Mouse (Mus musculus) activated CD4-positive, CD25-positive, alpha-beta regulatory T cell, adult 4 months (primary cell): ENCODE results near the gene 2700097O09Rik. TPM values are rescaled to one million over a fixed set of nuclear protein-coding genes. Genes with fewer than 3 reads are reported as not detected.
"Not testable (repeated sequence)": the region's sequence is repeated elsewhere in the genome, so short reads cannot be mapped to it uniquely, and the experiment has no call there.

ENCODE experiments used
- ATAC-seq: one replicate; pipeline ENCODE4 v1.8.0; 2017
- polyA plus RNA-seq, 2 experiments: library from polyadenylated mRNA; unstranded; fragments of 100-300 nt; shearing (Covaris generic); gene quantifications; one replicate each; pipeline ENCODE4 v1.2.1; 2017

The 2700097O09Rik gene
- polyA plus RNA-seq, 2 experiments from 2014 or later, result 14.0 to 17.8 TPM

DNA sequence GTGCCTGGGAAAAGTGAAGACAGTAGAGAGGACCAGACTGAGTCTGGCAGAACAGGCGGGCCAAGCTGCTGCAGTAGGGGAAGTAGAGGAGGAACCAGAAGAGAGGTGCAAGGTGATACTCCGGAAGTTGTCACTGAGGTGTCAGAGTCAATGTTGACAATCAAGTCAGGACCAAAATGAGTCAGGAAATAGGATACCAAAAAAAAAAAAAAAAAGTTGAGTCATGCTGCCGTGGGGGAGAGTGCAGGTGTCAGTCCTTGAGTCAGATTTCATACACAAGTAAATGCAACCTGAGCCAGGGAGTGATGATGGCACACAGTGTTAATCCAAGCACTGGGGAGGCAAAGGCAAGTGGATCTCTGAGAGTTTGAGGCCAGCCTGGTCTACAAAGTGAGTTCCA lies 52.8 kb downstream of the 2700097O09Rik start:
- peak; percentile 85 for ATAC-seq

DNA sequence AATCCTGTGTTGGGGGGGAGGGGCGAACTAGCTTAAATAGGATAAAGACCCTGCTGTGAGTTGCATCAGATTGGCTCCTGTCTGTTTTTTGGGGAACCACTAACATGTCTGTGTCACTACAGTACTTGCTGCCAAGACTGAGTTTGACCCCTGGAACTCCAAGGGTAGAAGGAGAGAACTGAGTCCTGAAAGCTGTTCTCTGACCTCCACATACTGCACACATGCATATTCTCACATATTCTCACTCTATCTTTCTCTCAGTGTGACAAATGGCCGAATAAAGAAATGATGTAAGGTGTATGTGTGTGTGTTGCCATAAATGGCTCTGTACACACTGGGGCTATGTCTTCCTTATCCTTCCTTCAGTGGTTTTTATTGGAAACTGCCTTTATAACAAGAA lies 56.6 kb downstream of the 2700097O09Rik start:
- ATAC-seq, result no peak

DNA sequence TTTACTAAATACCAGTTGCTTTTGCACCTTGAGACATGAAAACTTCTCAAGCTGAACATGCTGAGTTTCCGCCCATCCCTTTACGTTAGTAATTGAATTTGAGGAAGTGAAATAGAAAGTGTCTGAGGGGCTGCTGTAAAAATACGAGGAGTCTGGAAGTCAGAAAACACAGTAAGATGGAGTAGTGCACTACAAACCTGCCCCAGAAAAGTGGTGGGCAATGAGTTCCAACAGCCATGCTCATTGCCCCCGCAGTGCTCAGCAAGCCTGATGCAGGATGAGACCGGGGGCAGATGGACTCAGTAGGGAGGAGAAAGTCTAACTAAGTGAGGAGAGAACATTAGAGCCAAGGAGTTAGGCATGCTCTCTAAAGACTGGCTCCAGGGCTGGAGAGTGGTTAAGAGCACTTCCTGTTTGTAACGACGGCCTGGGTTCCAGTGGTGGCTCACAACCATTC lies 60.5 kb downstream of the 2700097O09Rik start:
- no peak for ATAC-seq

DNA sequence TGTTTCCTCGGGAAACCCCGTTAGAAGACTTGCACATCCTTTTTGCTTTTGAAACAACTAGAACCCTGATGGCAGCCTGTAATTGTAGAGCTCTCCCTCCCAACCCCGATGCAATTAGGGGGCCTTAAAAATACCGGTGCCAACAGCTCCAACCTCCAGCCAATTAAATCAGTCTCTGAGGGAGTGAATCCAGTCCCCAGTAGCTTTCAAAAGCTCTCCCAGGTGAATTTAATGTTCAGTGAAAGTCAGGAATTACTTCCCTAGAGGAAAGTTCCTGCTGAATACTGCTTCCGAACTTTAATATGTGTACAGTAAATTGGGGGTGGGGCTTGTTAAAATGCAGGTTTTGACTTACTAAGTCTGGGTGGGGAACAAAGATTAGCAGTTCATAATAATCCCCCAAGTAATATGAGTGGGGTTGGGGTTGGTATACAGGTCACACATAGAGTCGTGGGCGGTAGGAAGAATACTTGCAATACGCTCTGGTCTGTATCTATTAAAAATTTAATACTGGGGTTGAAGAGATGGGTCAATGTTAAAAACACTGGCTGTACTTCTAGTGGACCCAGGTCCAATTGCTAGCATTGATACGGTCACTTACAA lies 62.7 kb downstream of the 2700097O09Rik start:
- no peak for ATAC-seq

DNA sequence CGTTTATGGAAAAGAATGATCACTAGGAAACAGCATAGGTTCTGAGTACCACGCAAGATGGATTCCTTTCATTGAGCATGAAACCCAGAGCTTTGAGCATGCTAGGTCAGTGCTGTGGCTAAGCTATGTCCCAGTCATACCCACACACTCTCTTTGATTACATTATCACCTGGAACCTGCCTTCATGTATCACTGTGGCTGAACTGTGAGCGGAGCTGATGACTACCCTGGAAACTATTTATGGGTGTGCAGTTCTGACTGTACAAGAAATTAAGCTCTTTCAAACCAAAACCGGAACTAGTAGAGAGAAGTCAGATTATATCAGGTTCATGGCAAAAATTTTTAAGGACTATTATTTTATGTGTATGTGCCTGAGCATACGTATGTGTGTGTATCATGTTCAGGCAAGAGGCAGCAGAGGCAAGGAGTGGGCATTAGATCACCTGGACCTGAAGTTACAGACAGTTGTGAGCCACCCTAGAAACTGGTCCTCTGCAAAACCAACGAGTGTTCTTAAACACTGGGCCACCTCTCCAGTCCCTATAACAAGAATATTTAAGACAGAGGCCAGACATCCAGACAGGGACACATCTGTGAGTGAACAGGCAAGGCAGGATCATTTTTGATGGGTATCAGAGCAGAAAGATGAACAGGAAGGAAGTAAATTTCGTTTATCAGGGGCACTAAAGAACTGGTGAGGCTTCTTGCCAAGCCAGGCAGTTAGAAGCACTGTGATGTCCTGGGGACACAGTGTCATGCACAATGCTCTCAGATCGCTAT lies 63.4 kb downstream of the 2700097O09Rik start:
- peak; percentile 88 for ATAC-seq

DNA sequence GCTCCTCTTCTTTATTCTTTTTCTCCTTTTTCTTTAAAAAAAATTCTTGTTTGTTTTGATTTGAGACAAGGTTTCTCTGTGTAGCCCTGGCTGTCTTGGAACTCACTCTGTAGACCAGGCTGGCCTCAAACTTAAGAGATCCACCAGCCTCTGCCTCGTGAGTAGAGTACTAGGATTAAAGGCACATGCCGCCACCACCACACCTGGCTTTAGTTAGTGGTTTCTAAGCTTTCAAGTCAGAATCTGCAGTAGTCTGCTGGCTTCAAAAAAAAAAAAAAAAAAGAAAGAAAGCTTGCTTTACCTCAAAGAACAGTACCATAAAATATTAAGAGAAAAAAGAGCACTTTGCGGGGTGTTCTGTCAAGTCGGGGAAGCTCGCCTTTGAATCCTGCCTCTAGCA lies 64.5 kb downstream of the 2700097O09Rik start:
- ATAC-seq, result no peak

DNA sequence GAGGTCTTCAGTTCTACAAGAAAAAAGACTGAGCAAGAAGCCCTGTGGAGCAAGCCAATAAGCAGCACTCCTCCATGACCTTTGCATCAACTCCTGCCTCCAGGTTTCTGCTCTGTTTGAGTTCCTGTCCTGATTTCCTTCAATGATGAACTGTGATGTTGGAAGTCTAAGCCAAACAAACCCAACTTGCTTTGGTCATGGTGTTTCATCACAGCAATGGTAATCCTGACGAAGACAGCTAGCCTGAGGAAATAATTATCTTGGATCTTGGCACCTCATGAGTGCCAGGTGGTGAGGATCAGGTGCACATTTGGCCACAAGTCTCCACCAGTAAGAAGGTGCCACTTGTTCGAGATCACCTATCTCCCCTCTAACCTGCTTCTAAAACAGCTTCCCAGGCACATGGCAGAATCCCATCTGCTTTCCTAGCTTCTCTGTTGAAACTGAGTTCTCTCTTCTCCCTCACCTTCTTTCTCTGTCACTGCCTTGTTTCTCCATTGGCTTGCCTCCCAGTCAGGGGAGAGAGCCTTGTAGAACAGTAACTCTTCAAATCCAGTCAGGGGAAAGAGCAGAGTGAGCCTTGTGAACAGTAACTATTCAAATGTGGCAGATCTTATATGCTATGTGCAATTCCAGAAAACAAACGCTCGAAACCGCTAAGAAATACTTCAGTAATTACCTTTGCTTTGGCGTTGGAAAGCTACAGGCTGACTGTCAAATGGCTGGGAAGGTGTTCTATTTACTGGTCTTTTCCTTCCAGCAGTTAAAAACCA lies 66.1 kb downstream of the 2700097O09Rik start, which contains the start of gene Baz1a:
TSS of gene Baz1a (minus strand) at position 723 of the 773 bp plus-strand sequence.
- no peak for ATAC-seq

DNA sequence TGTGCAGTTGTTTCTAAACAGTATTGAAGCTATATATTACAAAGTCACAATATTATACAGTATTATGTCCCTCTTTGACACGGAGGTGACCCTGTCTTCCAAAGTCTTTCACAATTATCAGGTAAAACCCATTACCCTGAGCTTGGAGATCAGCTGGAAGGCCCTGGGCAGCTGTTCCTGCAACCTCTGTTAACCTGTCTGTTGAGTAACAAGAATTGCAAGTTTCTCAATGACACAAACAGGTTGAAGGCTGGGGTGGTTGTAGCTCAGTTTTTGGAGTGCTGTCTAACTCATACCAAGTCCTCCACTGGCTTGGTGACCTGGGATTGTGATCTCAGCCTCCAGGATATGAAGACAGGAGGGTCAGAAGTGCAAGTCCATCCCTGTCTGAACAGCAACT lies 66.9 kb downstream of the 2700097O09Rik start:
- no peak for ATAC-seq

DNA sequence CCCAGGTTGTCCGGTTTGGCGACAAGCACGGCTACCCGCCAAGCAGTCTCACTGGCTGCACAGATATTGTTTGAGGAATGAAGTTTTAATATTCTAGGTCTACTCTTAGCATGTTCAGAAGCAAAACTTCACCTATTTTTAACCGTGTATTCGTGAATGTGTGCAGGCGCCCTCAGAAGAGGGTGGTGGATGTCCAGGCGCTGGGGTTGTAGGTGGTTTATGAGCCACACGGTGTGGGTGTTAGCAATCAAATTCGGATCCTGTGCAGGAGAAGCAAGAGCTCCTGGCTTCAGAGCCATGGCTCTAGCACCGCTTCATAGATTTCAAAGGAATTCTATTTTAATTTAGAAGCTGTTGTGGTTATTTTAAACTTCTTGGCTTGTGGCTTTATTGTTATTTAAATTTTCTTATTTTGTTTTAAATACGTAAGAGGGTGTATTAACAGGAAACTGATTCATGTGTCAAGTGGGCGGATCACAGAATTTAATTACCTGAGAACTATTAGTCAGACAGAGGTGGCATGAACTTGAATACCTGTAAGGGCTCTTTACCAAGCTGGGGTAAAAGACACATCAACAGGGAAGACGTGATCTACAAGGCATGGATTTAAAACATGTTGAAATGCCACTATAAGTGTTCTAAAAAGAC lies 72.4 kb downstream of the 2700097O09Rik start:
- ATAC-seq, result peak; percentile 76

DNA sequence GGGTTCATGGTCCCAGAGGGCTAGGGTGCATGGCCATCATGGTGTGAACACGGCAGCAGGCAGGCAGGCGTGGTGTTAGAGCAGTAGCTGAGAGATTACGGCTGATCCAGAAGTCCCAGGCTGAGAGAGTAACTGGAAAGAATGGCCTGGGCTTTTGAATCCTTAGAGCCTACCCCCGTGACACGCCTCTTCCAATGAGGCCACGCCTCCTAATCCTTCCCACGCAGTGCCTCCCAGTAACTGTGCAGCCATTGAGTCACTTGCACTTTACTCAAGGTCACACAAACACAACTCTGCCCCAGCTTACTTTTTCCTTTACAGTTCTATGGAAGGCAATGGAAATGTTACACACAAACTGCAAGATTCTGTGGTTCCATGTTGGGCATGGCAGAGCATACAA lies 73.8 kb downstream of the 2700097O09Rik start:
- no peak for ATAC-seq

DNA sequence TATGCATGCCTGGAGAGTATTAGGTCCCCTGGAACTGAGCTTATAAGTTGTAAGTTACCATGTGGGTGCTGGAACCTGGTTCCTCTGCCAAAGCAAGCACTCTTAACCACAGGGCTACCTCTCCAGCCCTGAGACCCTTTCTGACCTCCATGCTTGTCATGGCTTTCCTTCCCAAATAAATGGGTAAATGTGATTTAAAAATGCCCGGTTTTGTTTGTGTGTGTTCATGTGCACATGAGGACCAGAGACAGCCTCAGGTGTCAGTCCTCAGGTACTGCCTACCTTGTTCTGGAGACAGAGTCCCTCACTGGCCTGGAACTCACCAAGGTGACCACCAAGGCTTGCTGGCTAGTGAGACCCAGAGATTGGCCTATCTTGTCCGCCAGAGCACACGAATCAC lies 75.5 kb downstream of the 2700097O09Rik start:
- ATAC-seq, result no peak

DNA sequence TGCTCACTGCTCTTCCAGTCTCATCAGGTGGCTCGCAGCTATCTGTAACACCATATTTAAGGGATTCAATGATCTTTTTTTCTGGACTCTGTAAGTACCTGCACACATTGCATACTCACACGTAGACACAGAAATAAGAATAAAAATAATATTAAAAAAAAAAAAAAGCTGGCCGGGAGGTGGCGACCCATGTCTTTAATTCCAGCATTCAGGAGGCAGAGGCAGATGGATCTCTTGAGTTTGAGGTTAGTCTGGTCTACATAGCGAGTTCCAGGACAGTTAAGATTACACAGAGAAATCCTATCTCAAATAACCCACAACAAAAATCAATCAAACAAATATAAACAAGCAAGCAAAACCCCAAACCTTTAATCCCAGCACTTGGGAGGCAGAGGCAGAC lies 76.1 kb downstream of the 2700097O09Rik start:
- ATAC-seq, result no peak

DNA sequence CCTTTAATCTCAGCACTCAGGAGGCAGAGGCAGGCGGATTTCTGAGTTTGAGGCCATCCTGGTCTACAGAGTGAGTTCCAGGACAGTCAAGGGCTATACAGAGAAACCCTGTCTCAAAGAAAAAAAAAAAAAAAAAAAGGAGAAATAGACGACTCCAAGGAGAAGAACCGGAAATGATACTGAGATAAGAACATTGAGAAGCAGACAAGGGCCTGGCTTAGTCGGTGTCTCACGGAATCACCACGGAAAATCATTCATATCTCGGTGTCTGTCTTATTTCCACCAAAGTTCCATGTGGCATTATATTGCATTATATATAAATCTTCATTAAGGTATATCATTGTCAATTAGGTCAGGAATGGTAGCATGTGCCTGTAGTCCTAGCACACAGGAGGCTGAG lies 77.4 kb downstream of the 2700097O09Rik start:
- not testable (repeated sequence) for ATAC-seq

DNA sequence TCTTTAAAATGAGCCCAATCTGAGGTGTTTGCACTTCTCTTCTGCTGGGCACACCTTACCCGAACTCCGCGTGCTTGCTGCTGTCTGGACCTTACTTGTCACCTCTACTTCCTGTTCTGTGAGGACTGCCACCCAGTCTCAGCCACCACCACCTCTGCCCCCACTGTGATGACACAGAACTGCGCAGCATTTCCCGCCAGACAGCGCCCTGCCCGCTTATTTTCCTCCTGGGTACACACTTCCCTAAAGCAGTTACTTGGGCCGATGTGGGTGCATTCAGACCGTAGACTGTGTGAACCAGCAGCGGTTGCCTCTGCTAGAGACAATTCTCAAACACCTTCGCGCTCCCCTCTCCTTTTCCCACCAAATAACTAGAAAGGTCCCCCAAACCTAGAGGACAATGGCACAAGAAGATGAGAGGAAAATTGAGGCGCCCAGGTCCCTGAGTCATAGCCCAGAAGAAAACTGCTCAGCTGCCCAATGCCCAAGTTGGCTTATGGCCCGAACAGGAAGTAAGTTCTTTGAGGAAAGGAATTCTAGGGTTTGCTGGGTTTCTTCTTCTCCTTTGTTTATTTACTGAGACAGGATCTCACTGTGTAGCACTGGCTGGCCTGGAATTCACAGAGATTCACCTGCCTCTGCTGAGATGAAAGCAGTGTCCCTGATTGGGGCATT lies 80.8 kb downstream of the 2700097O09Rik start:
- peak; percentile 95 for ATAC-seq

DNA sequence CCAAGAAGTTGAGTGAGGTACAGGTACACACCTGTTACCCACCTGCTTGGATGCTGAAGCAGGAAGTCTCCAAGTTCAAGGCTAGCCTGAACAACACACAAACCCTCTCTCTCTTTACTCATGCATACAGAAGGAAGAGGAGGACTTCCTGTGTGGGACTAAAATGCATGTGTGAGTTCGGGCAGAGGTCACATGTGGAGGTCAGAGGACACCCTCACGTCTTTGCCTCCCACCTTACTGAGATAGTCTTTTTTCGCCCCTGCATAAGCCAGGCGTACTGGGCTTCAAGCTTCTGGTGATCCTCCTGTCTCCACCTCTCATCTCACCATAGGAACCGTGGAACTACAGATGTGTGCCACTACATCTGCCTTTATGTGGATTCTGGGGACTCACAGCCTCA lies 81.5 kb downstream of the 2700097O09Rik start:
- peak; percentile 41 for ATAC-seq

DNA sequence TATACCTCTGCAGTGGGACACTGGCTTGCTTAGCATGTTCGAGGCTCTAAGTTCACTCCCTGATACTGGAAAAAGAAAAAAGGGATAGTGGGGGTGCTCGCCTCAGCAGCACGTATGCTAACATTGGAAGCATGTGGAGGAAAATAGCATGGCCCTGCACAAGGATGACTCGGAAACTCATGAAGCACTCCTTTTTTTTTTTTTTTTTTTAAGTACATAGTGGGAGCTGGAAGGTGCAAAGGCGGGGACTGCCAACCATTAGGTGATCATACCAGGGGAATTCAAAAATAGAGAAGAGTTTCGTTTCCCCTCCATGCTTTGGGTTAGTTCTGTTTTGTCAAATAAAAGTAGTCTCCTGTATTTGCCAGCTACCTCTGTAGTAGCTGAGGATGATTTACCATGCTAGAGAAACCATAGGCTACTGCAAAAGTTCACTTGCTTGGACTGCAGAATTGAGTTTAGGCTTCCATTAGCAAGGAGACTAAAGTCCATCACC lies 82.9 kb downstream of the 2700097O09Rik start:
- ATAC-seq, result no peak

DNA sequence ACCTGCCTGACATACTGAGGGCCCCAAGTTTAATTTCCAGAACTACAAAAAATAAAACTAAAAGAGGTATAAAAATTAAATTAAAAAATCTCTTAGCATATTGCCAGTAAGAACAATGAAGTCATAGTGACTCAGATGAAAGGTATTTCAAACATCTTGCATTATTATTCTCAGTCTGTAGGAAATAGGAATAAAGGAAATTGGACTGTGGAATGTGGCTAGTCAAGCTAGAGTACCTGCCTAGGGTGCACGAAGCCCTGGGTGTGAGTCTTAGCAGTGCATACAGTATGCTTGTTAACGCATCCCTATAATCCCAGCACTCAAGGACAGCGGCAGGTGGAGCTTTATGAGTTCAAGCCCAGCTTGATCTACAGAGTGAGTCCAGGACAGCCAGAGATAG lies 83.9 kb downstream of the 2700097O09Rik start:
- ATAC-seq, result no peak

Other genes starting within 250 kb of the 2700097O09Rik start
- 10 to 100 TPM; 26.5 to 30.6 TPM for gene Cfl2, start 217.2 kb downstream of the 2700097O09Rik start, polyA plus RNA-seq
- gene Gm20403, start 93.6 kb downstream of the 2700097O09Rik start, polyA plus RNA-seq, result not detected
- 10 to 100 TPM; 32.7 to 38.6 TPM for gene Baz1a, start 65.8 kb downstream of the 2700097O09Rik start, polyA plus RNA-seq
- gene Srp54a, start 152 bp upstream of the 2700097O09Rik start, polyA plus RNA-seq, result 100 to 1,000 TPM; 137 to 147 TPM
- gene Fam177a, start 44.4 kb upstream of the 2700097O09Rik start, polyA plus RNA-seq, result 10 to 100 TPM; 17.8 to 22.9 TPM
- gene Srp54b, start 75.0 kb upstream of the 2700097O09Rik start, polyA plus RNA-seq, result 10 to 100 TPM; 38.3 to 44.8 TPM
- gene 1700047I17Rik2, start 119.5 kb upstream of the 2700097O09Rik start, polyA plus RNA-seq, result not detected
- 10 to 100 TPM; 55.6 to 55.7 TPM for gene Srp54c, start 150.1 kb upstream of the 2700097O09Rik start, polyA plus RNA-seq
- gene 1110008L16Rik, start 219.5 kb upstream of the 2700097O09Rik start, polyA plus RNA-seq, result 1 to 10 TPM; 8.7 to 9.3 TPM
- 10 to 100 TPM; 22.6 to 26.8 TPM for gene Ppp2r3c, start 222.9 kb upstream of the 2700097O09Rik start, polyA plus RNA-seq